Mouse (Mus musculus) limb, embryonic 14.5 days (tissue): Measurements from ENCODE around the gene Fer. TPM values are rescaled to one million over a fixed set of nuclear protein-coding genes. Genes with fewer than 3 reads are reported as not detected.

ENCODE experiments used
- ATAC-seq: fragments of 200-750 bp; cut with Nextera tagmentation; 2 replicates; pipeline ENCODE4 v1.8.0; 2017; ENCODE audit warnings: low read depth, moderate number of reproducible peaks, moderate TSS enrichment; ENCODE audit not compliant: low FRiP score
- DNase-seq: peaks from one replicate; pipeline ENCODE4 v3.0.0-alpha.2; 2015; ENCODE audit warnings: low spot score
- H3K27ac ChIP-seq: fragments of 300-500 bp; sonication (generic); replicated peaks from 2 replicates; pipeline ENCODE4 v1.5.1; 2014; ENCODE audit warnings: low read depth, mild to moderate bottlenecking, low read length, moderate library complexity, mixed read lengths
- H3K27me3 ChIP-seq: fragments of 300-500 bp; sonication (generic); 2 replicates; pipeline ENCODE4 v1.6.1; 2014; ENCODE audit warnings: low read length, mixed read lengths; ENCODE audit not compliant: control insufficient read depth, insufficient read depth
- H3K36me3 ChIP-seq: fragments of 300-500 bp; sonication (generic); 2 replicates; pipeline ENCODE4 v1.6.1; 2014; ENCODE audit warnings: mild to moderate bottlenecking, low read length, moderate library complexity, mixed read lengths; ENCODE audit not compliant: control insufficient read depth, insufficient read depth
- H3K4me1 ChIP-seq: fragments of 300-500 bp; sonication (generic); 2 replicates; pipeline ENCODE4 v1.6.1; 2014; ENCODE audit warnings: antibody characterized with exemption, low read length, mixed read lengths; ENCODE audit not compliant: control insufficient read depth, insufficient read depth
- H3K4me2 ChIP-seq: fragments of 300-500 bp; sonication (generic); replicated peaks from 2 replicates; pipeline ENCODE4 v1.6.1; 2014; ENCODE audit warnings: low read depth, mild to moderate bottlenecking, low read length, moderate library complexity; ENCODE audit not compliant: severe bottlenecking
- H3K4me3 ChIP-seq: fragments of 300-500 bp; sonication (generic); replicated peaks from 2 replicates; pipeline ENCODE4 v1.5.1; 2014; ENCODE audit warnings: low read length
- H3K9ac ChIP-seq: fragments of 300-500 bp; sonication (generic); 2 replicates; pipeline ENCODE4 v1.6.1; 2014; ENCODE audit warnings: mild to moderate bottlenecking, low read depth, low read length, moderate library complexity; ENCODE audit not compliant: severe bottlenecking
- H3K9me3 ChIP-seq: fragments of 300-500 bp; sonication (generic); 2 replicates; pipeline ENCODE4 v1.6.1; 2016; ENCODE audit warnings: low read length; ENCODE audit not compliant: control insufficient read depth
- POLR2A ChIP-seq: fragments of 200-500 bp; IDR thresholded peaks from 2 replicates; pipeline ENCODE4 v1.8.0; 2012; ENCODE audit warnings: inconsistent platforms, mild to moderate bottlenecking, moderate library complexity, borderline replicate concordance; ENCODE audit not compliant: insufficient read depth, insufficient read length; ENCODE audit errors: extremely low read depth
- WGBS: fragments of 180-500 bp; shearing (Covaris S2); extraction: QIAGEN DNeasy Blood & Tissue Kit; methylation state at CpG from one replicate; pipeline ENCODE4 v1.1.7; 2014; 5-methylcytosine and 5-hydroxymethylcytosine counted together
- polyA plus RNA-seq, 2 experiments: library from polyadenylated mRNA; depleted of rRNA in 1 of 2; stranded (reverse) in 1 of 2; unstranded in 1 of 2; fragments of >200 nt; fragmentation: Nextera tagmentation in 1 of 2; extraction: Ambion mirVana in 1 of 2; gene quantifications; 2 replicates each; pipeline versions ENCODE4 v1.2.1 to v1.2.3; 2012 to 2014

Gene Fer
- polyA plus RNA-seq, 2 experiments, result 11.1 to 34.7 TPM

DNA sequence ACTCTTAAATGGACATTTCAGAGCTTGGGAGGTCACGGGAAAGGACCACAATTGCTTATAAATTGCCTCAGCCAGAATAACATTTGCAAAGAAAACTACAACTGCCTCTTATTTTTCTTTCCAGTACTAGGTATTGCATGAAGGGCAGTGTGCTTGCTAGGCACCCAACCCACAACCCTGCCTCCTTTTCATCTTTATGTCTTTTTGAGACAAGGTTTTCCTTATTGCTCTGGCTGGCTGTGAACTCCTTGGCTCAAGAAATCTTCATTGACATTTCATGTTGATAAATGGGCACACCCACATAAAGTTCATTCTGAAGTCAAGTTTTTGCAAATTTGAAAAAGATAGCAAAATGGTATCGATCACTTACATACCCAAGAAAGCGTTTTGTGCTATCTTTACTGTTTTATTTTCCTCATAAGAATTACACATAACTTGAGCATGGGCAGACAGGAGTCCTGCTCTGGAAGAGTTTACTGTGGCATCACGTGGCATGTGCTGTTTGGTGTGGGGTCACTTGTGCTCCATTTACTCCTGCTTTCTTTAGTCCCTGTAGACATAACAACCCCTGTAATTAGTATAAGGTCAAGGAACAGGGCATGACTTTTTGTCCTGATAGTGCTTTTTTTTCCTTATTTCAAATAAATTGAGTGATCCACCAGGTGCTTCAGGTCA lies 142.8 kb downstream of the Fer start:
- no peak overlapping the region for H3K4me2 ChIP-seq
- no peak overlapping the region for H3K27ac ChIP-seq
- no peaks in the 10 kb centered on the region for H3K27me3 ChIP-seq
- H3K9ac ChIP-seq, result no peak overlapping the region
- no peak for ATAC-seq
- H3K36me3 ChIP-seq, result no peaks in the 10 kb centered on the region
- 80% methylated on average over 4 of the region's 4 CpGs for WGBS
- 0 out of 2 replicates have a peak, but pooled peaks cover 2% of the 10 kb centered on the region for H3K4me1 ChIP-seq
- TF ChIP-seq POLR2A, result no peak
- H3K4me3 ChIP-seq, result no peak overlapping the region
- no peaks in the 10 kb centered on the region for H3K9me3 ChIP-seq
- no peak for DNase-seq

DNA sequence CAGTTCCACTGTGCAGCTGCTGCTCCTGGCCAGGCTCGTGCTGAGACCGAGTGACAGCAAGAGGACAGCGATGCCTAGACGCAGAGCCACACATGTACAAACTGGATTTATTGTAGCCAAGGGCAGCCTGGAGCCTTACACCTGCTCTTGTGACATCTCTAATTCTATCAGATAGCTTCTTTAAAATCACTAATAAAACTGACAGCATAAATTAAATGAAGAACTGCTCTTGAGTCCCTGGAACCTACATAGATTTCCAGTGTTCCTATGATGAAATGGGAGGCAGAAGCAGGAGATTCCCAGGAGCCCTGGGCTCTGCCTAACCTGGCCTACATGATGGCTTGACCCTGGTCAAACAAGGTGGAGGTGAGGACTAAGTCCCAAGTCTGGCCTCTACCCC lies 153.7 kb downstream of the Fer start:
- Histone ChIP-seq H3K4me3 (no peak overlapping the region), H3K36me3 (no peaks in the 10 kb centered on the region; the same call in 1 of the 2 replicates), H3K4me2 (no peak overlapping the region), H3K27me3 (no peaks in the 10 kb centered on the region), H3K4me1 (peaks cover 3% of the 10 kb centered on the region; the same call in 1 of the 2 replicates), H3K9ac (no peak overlapping the region), H3K9me3 (no peaks in the 10 kb centered on the region), H3K27ac (no peak overlapping the region)
- ATAC-seq (no peak), DNase-seq (no peak)
- 76% methylated on average over 4 of the region's 4 CpGs for WGBS
- TF ChIP-seq POLR2A, result no peak

DNA sequence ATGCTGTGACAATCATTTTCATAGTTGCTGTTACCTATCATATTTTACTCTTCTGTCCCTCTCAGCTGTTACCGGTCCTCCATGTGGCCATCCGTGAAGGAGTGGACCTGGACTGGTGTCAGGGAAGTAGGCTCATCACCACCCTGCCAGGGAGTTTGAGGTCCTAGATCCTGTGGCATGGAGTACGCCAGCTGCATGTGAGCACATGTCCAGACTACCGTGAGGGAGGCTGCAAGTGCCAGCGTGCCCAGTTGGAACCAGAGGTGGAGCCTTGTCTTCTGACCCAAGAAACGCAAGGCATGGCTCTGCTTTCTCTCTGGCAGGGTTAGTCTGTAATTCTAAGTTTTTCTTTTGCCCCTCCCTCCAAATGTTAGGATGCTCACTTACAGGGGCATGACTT lies 155.4 kb downstream of the Fer start:
- Histone ChIP-seq H3K4me1 (peaks cover 3% of the 10 kb centered on the region; the same call in 1 of the 2 replicates), H3K4me2 (no peak overlapping the region), H3K9me3 (no peaks in the 10 kb centered on the region), H3K27me3 (no peaks in the 10 kb centered on the region), H3K9ac (no peak overlapping the region), H3K4me3 (no peak overlapping the region), H3K36me3 (no peaks in the 10 kb centered on the region; the same call in 1 of the 2 replicates), H3K27ac (no peak overlapping the region)
- ATAC-seq (no peak), DNase-seq (no peak)
- 91% methylated on average over 6 of the region's 6 CpGs for whole genome bisulfite sequencing
- no peak for TF ChIP-seq POLR2A

DNA sequence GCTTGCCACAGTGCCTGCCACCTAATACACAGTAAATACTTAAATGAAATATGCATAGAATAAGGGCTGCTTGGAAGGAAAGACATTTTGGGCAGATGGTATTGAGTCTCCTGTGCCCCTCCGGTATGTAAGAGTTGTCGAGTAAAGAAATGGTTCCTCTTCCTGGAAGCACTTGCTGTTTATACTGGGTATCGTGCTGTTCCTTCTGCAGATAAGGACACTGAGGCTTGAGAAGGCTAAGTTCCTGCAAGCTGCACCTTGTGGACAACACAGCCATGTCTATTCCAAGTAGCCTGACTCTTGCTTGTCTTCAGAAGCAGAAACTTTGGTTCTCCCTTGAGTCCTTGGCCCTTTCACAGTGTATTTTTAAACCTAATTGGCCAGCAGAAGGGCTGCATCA lies 156.0 kb downstream of the Fer start:
- ATAC-seq (no peak), DNase-seq (no peak)
- Histone ChIP-seq H3K9me3 (no peaks in the 10 kb centered on the region), H3K4me3 (no peak overlapping the region), H3K27ac (no peak overlapping the region), H3K27me3 (no peaks in the 10 kb centered on the region), H3K36me3 (no peaks in the 10 kb centered on the region; the same call in 1 of the 2 replicates), H3K4me1 (peaks cover 3% of the 10 kb centered on the region; the same call in 1 of the 2 replicates), H3K9ac (no peak overlapping the region), H3K4me2 (no peak overlapping the region)
- 92% methylated on average over 3 of the region's 3 CpGs for WGBS
- TF ChIP-seq POLR2A, result no peak

DNA sequence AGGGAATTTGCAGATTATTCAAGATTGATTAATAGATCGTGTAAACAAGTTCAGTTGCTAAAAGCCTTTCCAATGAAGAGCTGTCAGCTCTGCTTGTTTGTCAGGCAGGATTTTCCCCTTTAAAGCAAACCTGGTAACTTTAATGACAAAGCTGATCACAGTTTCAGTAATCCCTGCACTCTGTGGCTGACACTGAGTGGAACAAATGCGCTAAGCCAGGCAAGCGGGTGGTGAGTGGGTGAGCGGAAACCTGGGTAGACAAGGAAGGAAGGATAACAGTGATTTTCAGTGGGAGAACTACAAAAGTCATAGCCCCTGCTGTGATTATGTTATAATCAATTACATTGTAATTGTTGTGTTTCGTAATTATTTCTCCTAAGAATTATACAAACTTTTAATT lies 156.8 kb downstream of the Fer start:
- Histone ChIP-seq H3K4me1 (peaks cover 3% of the 10 kb centered on the region; the same call in 1 of the 2 replicates), H3K9ac (no peak overlapping the region), H3K36me3 (no peaks in the 10 kb centered on the region; the same call in 1 of the 2 replicates), H3K4me3 (no peak overlapping the region), H3K27ac (no peak overlapping the region), H3K4me2 (no peak overlapping the region), H3K27me3 (no peaks in the 10 kb centered on the region), H3K9me3 (no peaks in the 10 kb centered on the region)
- DNase-seq (no peak), ATAC-seq (no peak)
- TF ChIP-seq POLR2A, result no peak
- WGBS, result 63% methylated on average over 5 of the region's 5 CpGs
